Mouse (Mus musculus) gastrocnemius, adult 8-10 months (tissue): ENCODE results near the gene Rasgrf1. TPM values are rescaled to one million over a fixed set of nuclear protein-coding genes. Genes with fewer than 3 reads are reported as not detected.
"Not testable (repeated sequence)": the region's sequence is repeated elsewhere in the genome, so short reads cannot be mapped to it uniquely, and the experiment has no call there.

Source experiments
- DNase-seq, 2 experiments: peaks; one replicate each; pipeline ENCODE4 v3.0.0; 2022; ENCODE audit warnings: low spot score in 2 of 2
- total RNA-seq, 4 experiments: library from RNA; stranded (reverse); gene quantifications; 2 replicates each; pipeline ENCODE4 v1.2.4; 2022

Gene Rasgrf1
- total RNA-seq, 4 experiments from 2014 or later: 0.07 to 0.19 (median 0.11) TPM; not detected in 1

DNA sequence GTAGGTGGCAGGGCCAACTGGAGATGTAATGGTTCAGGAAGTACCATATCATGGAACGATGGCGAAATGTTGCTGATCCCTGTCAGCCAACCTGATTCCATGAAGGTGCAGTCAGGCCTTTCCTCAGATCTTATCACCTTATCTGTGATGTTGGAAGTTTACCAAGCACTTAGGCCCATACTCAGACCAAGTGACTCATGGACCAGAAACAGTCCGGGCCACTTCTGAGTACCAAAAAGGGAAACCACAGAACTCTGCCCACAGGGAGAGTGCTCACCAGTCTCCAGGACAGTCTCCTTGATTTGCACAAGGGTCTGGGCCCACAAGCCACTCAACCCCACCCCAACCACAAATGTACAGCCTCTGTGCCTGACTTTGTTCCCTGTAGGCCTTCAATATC, 126.1 kb downstream of the Rasgrf1 start:
- no peak for DNase-seq

DNA sequence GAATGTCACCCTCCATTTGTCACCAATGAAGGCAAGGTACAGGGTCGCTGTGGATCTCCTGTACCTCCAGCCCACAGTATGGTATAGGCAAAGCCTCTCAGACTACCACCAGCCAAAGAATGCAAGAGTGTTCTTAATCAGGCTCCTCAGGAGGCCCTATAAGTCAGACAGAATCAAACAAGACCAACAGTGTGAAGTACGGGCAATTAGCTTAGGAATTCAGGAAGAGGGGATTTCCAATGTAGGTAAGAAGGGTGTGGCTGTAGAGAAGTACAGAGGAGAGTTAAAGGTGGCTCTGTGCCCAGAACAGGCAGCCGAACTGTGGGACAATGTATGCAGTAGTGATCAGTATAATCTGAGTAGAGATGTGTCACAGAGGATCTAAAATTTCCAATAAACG, 126.6 kb downstream of the Rasgrf1 start:
- DNase-seq: no peak

DNA sequence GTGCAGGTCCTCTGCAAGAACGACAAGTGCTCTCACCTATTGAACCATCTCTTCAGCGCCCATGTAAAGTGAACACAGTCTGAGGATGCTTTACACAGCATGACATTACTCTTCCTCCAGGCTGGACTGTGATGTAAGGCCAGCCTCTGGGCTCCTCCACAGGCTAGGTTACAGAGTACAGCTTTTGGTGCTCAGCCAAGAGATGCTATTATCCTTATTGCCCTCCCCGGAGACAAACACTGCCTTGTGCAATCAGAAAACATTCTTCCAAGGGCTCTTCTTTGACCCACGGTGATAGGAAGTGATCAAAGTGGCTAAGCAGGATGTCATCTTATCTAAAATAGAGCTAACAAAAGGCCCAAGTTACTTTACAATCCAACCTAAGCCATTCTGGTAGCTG, 128.8 kb downstream of the Rasgrf1 start:
- DNase-seq: no peak

DNA sequence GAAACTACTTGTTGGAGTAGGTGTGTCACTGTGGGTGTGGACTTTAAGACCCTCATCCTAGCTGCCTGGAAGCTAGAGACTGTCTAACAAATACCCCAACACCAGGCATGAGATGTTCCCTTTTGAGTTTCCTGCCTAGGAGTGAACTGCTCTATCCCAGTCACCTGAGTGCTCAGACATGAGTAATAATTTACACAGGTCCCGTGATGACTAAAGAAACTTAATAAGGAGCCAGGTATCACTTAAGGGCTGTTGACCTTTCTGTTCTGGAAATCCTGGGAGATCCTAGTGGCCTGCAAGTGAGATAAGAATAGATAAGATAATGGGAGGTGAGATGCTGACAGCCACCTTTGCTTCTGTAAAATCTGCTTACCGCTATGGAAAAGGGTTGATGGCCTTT, 131.2 kb downstream of the Rasgrf1 start:
- DNase-seq: no peak

DNA sequence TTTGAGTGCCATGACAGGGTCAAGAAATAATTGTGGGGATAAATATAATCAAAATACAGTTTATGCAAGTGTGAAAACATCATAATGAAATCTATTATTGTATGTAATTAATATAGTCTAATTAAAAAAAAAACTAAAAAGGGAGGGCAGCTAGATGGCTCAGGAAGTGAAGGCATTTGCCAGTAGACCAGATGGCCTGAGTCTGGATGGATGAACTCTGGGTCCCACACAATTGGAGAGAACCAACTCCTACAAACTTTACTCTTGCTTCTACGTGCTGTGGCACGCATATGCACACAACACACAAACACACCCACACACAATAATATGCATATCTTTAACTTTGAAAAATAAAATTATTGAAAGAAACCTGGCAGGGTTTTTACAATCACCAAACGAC, 131.8 kb downstream of the Rasgrf1 start:
- no peak for DNase-seq

DNA sequence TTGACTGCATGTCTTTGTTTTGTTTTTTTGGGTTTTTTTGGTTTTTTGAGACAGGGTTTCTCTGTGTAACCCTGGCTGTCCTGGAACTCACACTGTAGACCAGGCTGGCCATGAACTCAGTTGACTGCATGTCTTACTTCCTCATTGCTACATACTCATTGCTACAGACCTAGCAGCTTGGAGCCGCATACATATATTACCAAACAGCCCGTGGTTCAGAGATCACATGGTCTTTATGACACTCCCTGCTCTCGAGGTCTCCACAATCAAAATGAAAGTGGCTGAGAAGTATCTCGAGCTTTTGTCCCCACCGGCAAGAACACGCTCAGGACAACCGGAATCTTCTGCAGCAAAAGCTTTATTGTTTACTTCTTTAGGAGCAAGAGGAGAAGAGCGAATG, 133.2 kb downstream of the Rasgrf1 start:
- DNase-seq: not testable (repeated sequence)

DNA sequence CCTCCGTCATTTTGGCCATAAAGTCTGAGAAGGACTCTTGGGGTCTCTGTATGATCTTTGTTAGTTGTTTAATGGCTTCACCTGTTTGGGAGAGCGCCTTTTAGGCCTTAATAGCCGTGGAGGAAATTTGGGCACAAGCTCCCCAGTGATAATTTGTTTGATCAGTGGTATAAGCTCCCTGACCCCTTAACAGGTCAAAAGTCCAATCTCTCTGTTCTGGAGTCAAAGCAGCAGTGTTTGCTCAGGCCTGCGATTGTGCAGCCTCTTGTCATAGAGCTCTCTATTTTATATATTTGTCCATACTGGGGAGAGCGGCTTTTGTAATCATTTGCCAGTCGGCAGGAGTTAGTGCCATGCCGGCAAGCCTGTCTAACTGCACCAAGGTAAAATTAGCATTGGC, 135.5 kb downstream of the Rasgrf1 start:
- DNase-seq: no peak

DNA sequence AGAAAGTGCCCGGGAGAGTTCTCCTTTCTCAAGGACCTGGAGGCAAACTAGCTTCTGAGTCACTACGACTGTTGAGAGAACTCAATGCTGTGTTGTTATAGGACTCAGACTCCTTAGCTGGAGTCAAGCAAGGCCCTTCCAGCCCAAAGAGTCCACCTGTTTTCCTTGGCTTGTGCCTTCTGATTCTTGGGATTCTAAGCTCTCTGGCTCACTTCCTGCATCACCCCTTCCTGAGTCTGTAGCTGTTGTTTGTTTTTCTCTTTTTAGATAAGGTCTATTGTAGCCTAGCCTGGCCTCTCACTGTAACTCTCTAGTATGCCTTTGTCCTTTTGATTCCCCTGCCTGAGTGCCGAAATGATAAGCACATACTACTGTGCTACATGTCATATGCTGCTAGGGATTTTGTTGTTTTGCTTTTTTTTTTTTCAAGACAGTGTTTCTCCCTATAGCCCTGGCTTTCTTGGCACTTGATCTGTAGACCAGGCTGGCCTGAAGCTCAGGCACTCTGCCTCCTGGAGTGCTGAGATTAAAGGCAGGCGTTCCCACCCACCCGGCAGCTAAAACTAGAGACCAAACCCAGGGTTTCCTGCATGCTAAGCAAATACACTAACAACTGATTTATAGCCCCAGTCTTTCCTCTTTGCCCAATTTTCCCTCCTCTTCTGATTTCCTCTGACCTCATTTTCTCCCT, 138.4 kb downstream of the Rasgrf1 start:
- DNase-seq: no peak

DNA sequence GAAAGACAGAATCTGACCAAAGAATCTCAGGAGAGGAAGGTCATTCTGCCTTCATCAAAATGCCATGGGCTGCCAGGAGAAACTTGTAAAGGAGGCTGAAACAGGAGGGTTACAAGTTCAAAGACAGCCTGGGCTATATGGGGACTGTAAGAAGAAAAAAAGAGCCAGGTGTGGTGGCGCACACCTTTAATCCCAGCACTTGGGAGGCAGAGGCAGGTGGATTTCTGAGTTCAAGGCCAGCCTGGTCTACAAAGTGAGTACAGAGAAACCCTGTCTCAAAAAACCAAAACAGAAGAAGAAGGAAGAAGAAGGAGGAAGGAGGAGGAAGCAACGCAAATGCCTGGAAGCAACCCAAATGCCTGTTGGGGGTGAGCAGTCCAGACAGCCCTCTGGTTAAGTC, 144.1 kb downstream of the Rasgrf1 start, which contains the start of gene Ctsh:
TSS of gene Ctsh (plus strand) at position 301 of the 400 bp plus-strand sequence.
- DNase-seq: no peak

DNA sequence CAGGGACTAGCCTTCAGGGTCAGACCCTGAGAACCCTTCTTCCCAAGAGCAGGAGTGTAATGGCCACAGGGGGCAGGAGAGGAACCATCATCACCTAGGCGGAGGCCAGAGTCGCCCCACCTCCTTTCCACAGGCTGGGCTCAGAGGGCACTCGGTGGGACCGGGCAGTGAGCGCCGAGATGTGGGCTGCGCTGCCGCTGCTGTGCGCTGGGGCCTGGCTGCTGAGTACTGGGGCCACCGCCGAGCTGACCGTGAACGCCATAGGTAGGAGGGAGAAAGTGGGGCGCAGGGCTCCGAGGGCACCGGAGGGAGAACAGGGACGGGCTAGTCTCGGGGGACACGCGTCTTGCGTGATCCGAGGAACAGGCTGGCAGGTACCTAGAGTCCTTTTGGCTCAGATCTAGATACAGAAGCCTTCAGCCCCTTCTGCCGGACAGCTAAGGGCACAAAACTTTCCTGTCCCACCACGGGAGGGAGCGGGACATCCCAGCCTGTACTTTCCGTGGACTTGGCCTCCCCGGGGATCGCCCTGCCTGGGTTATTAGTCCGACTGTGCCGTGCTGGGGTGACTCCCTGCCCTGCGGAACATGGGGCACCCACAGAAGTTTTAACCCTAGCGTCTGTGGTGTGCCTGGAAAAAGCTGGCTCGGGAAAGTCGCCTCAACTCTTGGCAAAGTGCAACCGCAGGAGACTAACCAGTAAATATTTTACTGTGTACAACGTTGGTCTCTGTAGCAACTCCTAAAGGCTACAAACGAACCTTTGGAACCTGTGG, 144.8 kb downstream of the Rasgrf1 start:
- peak; percentile 26 to 31 for DNase-seq

DNA sequence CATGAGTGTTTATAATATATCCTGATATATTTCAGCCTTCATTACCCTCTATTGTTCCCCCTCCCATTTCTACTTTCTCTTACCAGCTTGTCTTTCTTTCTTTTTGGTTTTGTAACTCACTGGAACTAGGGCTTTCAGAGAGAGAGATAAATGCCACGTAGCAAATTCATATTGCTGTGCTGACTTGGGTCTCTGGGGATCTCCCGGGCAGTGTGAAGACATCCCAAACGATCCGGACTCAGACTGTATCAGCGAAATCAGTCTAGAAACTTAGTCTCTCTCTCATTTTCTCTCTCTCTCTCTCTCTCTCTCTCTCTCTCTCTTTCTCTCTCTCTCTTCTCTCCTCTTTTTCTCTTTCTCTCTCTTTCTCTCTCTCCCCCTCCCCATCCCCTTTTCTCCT, 145.7 kb downstream of the Rasgrf1 start:
- no peak for DNase-seq

DNA sequence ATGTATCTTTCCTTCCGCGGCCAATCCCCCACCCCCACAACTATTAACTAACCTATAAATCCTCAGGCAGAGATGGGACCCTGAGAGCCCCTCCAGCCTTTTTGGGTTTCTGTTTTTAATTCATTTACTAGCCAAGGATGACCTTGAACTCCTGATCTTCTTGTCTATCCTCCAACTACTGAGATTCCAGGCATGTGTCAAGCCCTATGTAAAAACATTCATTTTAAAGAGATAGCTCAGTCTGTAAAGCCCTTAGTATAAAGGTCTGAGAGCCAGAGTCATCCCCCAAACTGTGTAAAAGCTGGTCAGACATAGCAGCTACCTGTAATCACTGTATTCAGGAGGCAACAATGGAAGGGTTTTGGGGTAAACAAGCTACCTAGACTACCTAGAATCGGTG, 146.2 kb downstream of the Rasgrf1 start:
- DNase-seq: no peak

DNA sequence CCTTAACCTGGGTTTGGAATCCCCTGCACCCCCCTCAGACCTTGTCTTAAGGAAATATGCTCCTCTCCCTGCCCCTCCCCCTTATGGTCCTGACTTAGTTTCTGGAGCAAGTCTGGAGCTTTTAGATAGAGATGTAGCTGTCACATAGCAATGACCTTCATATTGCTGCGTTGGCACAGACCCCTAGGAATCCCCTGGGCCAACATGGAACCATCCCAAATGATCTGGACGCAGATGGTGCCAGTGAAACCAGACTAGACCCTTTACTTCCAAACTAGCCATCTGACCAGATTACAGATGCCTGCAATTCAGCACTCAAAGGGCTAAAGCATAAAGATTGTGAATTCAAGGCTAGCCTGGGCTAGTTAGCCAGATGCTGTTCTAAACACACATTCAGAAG, 147.0 kb downstream of the Rasgrf1 start:
- DNase-seq: no peak

DNA sequence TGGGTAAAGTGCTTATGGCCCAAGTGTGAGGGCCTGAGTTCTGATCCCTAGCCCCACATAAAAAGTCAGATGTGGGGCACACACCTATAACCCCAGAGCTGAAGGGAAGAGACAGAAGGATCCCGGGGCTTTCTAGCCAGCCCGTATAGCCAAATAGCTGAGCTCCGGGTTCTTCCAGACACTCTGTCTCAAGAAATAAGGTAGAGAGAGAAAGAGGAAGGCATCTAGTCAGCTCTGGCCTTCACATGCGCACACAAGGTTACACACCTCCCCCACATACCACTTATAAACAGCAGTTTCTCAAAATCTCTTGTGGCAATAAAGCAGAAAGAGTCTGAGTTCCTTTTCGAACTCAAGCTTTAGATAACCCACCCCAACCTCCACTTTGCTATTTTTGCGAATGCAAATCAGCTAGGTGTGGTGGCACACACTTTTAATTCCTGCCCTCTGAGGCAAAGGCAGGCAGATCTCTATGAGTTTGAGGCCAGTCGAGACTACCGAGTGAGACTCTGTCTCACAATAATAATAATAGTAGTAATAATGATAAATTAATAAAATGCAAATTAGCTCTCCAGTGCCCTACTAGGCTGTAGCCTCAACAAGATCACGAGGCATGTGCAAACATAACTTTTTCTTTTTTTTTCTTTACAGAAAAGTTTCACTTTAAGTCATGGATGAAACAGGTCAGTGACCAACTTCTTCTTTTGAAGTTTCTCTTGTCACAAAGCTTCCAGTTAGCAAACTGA, 150.3 kb downstream of the Rasgrf1 start:
- no peak for DNase-seq

DNA sequence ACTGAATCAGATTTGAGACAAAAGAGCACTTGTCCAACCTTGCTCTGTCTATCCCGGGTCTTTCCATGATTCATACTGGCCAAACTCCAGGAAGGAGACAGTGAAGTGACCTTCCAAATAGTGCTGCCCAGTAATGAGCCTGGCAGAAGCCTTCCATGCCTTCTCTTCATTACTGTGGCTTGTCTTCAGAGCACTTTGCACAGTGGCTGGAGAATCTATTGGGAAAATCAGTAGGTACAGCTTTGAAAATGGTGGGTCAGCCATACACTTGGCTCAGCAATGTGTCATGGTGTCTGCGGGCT, 150.8 kb downstream of the Rasgrf1 start:
- no peak for DNase-seq

DNA sequence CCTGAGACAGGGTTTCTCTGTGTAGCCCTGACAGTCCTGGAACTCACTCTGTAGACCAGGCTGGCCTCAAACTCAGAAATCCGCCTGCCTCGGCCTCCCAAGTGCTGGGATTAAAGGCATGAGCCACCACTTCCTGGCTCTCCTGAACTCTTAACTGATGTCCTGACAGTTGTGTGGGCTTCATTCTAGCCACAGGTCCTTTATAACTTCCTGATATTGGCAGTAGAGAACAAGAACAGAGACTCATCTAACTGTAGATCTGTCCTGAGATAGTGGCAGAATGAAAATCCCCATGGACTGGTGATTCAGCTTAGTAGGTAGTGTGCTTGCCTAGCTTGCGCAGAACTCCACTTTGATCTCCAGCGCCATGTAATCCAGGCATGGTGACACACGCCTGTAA, 151.2 kb downstream of the Rasgrf1 start:
- DNase-seq: not testable (repeated sequence)

DNA sequence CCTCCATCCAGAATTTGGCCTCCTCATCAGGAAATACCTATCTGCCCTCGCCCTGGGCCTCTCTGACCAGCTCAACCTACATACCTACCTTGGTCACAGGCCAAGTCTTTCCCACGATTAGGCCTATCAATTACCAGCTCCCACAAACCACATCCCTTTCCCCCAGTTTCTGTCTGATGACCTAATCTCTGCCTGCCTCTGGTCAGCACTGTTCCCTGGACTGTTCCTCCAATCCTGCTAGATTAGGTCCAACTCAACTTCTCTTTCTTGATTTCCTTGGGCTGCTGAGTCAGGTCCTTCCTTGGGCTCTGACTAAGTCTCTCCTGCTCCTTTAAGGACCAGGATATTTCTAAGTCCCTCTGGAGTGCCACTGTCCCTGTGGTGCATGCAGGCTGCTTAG, 157.6 kb downstream of the Rasgrf1 start:
- DNase-seq: no peak

DNA sequence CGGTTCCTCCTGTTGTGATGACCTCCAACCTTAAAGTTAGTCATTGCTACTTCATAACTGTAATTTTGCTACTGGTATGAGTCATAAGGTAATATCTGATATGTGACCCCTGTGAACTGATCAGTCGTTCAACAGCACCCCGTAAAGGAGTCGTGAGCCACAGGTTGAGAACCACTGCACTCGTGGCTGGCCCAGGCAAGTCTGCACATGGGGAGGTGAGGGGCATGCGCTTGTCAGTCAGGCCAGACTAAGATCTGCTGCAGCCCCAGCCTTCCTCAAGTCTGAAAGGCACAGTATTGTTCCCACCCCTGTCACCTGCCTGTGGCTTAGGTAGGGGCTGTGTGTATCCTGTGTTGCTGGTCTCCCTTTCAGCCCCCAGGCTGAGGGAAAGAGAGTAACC, 159.1 kb downstream of the Rasgrf1 start:
- DNase-seq: no peak

DNA sequence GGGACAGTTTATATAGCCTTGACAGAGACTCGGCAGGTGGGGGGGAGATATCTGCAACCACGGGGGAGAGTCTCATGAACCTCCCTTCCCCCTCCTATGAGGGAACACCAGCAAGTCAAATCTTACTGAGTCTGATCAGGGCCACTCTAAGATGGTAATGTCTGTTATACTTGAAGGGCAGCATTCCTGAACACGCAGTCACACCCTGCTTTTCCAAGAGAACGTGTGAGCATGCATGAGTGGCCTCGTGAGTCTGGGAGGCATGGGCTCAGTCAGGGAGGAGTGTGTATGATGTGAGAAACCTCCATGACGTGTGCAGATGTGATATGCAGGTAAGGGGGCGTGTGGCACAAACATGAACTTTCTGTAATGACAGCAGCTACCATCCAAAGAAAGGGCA, 159.8 kb downstream of the Rasgrf1 start:
- DNase-seq: no peak

DNA sequence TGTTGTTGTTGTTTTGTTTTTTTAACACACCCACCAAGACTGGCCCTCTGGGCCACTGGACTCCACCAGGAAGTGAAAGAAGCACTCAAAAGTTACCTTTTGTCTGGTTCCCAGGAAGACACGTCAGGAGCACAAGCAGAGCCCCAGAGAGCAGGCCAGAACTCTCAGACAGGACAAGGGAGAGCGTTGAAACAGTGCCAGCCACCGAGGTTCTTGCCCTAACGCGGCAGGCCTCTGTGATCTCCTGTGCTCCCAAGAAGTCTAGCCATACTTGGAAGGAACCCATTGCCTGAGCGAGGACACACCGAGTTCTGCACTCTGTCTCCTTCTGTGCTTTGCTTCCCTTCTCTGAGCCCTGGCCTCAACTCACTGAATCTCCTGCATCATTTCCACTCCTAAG, 160.5 kb downstream of the Rasgrf1 start:
- DNase-seq: no peak

DNA sequence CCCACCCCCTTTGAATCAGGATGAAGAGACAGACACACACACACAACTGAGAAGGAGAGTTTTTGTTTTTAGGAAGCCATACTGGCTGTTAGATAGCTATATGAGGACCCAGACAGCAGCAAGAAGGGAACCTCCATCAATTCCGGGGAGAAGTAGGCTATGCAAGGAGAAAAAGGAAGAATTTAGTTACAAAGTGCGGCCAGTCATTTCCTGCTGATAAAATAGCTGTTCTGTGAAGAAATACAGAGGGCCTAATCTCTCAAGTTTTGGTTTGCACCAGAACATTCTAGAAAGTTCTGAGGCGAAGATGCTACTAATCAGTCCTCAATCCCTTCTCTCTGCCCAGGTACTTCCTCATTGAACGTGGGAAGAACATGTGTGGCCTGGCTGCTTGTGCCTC, 165.6 kb downstream of the Rasgrf1 start:
- DNase-seq: no peak

DNA sequence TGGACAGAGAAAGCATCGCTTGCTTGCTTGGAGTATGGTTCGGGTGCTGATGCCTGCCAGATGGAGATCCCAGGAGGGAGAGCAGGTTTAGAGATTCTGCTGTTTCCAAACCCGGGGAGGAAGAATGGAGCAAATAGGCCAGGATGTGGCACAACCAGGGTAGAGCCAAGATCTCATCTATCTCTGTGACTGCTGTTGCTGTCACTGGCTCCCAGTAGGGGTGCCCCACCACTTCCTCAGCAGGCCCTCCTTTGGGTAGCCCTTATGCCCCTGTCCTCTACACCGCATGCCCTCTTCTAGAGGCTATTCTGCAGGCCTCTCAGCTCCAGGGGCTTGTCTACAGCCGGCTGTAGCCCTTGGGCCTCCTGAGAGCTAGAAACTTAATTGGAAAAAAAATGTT, 166.4 kb downstream of the Rasgrf1 start:
- DNase-seq: no peak
